Mouse (Mus musculus) natural killer cell, adult 2 months (primary cell): ENCODE data around the gene Zfp988.
"Not testable (repeated sequence)": the region's sequence is repeated elsewhere in the genome, so short reads cannot be mapped to it uniquely, and the experiment has no call there.

Experiments used
- DNase-seq, 2 experiments: peaks; one replicate each; pipeline ENCODE4 v3.0.0; 2022; ENCODE audit warnings: low spot score in 2 of 2

Zfp988 gene

DNA sequence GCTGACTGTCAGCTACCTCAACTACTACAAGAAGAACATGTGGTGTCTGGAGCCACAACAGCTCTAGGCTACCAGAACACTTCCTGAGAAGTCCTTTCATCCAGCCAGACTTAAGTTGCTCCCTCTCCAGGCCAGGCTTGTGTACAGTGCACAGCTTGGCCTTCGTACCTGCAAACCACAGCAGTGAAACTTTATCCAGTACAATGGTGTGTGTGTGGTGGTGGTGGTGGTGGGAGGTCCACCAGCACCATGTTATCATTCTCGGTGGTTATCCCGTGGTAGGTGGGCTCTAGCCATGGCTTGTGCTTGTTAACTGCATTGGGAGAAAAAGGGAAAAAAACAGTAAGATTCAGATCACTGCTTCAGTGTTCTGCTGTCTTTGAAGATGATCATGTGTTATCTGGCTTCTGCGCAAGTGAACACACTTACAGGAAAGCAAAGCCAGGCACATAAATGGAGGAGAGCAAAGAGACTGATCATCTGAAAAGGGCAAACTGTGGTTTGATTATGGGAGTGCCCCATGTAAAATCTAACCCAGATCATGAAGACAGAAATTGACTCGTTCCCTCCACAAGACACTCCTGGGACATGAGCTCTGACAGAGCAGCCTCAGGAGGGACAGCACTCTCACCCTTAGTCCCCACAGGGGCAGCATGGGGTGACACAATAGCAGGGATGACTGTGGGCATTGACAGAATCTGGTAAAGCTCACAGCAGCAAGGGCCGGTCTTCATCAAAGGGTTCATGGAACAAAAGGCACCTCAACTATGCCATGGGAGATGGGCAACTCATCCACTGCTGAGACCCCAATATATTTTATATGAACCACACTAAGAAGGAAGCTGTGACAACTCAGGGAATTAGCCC is 37.8 kb downstream of the Zfp988 start:
- not testable (repeated sequence) for DNase-seq

DNA sequence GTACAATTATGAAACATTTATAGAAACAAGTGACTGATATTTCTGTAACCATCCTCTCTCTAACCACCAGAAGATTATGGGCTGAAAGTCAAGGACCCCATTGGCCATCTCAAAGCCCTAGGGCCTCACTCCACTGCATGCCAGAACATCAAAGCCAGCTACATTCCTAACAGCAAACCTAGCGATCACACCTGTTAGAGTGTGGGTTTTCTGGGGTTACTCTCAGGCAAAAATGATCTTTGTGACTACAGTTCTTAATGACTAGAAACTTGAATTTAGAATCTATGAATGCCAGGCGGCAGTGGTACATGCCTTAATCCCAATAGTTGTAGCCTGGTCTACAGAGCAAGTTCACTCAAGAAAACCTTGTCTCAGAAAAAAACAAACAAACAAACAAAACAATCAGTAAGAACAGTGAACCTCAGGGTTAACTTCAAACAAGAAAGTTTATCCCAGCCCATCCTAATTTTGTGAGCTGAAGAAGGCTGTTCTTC is 39.6 kb downstream of the Zfp988 start:
- DNase-seq: not testable (repeated sequence)

DNA sequence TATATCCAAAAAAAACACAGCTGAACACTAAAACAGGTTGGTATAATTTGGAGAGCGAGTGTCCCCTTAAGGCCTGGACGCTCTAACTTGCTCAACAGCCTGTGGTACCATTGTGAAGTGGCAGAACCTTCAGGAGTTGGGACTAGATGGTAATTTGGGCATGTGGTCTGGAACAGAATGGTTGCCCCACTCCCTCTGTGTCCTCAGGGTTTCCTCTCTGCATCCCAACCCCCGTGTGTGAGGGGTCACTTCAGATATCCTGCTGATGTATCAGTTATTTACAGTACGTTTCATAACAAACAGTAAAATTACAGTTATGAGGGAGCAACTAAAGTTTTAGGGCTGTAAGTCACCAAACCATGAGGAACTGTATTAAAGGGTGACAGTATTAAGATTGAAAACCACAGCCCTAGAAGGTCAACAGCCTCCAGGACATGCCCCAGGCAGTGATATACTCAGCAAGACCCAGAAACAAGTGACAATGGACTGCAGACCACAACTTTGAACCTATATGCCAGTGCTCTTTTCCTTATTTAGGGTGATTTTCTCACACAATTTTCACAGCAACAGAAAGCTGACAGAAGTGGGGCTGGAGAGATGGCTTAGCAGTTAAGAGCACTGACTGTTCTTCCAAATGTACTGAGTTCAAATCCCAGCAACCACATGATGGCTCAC is 41.0 kb downstream of the Zfp988 start:
- not testable (repeated sequence) for DNase-seq

DNA sequence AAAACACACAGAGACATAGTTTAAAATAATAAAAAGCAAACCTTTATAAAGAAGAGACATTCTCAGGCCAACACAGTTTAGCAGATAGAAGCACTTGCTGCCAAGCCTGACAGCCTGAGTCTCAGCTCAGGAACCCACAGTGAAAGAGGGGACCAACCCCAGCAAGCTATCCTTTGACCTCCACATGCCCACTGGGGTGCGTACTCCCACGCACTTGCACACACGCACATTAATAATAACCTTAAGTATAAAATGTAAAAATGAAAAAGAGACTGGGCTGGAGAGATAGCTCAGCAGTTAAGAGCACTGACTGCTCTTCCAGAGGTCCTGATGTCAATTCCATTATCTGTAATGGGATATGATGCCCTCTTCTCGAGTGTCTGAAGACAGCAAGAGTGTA is 41.8 kb downstream of the Zfp988 start:
- DNase-seq: not testable (repeated sequence)

DNA sequence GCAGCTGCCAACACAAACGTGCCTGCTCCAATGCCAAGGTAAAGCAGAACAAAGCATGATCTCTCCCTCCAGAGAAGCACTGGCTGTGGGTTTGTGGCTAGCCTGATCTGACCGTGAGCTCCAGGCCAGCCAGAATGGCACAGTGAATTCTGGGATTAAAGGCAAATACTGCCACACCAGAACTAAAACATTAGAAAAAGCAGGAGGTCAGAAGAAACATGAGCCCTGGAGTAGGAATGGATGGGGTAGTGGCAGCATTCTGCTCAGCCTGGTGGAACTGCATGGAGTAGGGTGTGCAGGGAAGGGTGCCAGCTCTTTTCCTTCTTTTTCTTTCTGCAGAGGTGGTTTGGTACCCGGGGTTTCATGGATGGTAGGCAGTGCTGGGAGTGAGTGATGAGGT is 42.4 kb downstream of the Zfp988 start:
- DNase-seq: not testable (repeated sequence)

DNA sequence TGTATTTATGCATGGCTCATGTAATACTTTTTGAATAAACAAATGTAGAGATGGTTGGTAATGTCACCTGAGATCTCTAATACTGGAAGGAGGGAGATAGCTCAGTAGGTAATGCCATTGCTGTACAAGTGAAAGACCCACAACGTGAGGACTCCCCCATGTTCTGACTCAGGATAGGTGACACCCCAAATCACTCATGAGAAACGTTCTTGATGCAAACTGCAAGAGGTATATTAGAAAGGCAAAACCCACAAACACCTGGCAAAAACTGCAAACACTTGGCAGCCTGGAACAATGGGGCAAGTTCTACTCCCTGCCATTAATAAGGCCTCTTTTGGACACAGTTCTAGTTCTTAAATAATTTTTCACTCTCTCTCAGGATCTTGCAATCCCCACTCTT is 42.9 kb downstream of the Zfp988 start:
- DNase-seq: not testable (repeated sequence)

DNA sequence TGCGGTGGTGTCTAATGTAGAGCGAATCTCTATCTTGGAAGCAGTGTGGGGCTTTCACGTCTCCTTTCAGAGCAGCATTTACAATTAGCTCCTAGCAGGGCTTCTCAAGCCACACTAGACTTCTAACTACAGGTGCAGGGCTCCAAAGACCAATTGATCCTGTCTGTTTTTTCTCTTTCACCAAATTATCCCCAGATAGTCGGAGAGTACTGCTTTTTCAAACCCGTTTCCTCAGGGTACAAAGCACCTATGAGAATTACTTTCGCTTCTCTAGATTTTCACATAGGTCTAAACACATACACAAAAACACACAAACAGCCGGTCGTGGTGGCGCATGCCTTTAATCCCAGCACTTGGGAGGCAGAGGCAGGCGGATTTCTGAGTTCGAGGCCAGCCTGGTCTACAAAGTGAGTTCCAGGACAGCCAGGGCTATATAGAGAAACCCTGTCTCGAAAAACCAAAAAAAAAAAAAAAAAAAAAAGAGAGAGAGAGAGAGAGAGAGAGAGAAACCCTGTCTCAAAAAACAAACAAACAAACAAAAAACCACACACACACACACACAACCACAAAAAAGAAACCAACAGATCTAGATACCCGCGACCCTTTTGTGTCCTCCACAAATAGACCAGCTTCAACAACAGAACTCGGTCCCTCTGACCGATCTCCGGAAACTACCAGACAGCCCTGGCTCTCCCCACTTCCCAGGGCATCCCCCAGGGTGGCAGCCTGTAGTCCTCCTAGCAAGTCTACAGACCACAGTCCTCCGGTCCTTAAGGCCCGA is 43.6 kb downstream of the Zfp988 start:
- DNase-seq: not testable (repeated sequence)

DNA sequence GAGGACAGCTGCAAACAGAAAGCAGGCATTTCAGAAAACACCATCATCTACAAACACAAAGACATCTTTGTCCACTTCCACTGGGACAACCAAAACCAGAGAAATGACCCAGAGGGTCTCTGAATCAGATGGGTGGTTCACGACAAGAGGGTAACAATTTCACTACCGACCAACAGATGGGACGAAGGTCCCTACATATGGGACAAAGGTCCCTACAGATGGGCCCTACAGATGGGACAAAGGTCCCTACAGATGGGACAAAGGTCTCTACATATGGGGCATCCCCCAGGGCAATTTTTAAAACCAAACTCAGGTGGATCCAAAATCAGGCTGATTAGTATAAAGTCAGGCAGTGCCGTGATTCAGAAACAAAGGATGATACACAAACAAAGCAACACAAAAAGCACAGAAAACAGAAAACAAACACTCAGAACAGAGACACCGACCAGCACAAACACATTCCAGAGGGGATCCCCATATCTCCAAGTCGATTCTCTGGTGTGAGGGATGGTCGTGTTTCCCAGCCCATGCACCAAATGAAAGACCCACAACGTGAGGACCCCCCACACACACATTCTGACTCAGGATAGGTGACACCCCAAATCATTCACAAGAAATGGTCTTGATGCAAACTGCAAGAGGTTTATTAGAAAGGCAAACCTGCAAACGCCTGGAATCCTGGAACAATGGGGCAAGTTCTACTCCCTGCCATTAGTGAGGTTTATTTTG is 44.4 kb downstream of the Zfp988 start:
- not testable (repeated sequence) for DNase-seq

DNA sequence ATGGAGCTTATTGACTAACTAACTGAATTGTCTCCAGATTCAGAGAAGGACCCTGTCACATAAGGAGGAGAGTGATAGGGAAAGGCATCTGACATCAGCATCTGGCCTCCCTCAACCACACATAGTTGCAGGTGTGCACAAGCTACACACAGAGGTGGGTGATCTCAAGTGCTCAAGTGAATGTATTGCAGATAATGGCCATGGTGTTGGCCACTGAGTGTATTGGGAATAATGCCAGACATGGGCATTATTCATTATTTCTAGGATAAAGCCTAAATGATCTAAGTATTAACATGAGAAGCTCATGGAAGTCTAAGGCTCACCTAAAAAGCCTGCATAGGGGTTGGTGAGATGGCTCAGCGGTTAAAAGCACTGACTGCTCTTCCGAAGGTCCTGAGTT is 45.1 kb downstream of the Zfp988 start:
- not testable (repeated sequence) for DNase-seq

DNA sequence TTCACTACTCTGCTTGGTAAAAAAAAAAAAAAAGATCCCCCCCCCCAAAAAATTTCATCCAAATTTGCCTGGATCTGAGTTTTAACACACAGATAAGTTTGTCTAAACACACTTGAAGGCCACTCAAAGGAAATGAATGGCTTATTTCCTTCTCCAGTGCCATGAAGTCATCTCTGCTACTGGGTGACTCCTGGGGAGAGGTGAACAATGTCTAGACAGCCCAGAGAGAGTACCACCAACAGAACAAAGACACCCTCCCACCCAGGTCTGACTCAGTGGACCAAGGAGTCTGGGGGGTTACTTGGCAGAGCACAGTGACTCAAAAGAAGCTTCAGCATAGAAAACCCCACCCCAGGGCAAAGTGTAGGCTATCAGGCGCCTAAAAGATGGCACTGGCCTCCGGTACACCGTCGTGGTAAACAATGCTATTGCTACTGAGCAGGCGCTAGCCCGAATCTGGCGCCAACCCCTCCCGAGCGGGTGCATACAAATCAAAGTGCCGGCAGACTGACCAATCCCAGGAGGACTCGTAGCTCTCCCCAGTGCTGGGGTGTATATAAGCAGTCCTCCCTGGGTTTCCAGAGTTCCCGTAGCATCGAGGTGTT is 46.0 kb downstream of the Zfp988 start:
- DNase-seq: not testable (repeated sequence)

DNA sequence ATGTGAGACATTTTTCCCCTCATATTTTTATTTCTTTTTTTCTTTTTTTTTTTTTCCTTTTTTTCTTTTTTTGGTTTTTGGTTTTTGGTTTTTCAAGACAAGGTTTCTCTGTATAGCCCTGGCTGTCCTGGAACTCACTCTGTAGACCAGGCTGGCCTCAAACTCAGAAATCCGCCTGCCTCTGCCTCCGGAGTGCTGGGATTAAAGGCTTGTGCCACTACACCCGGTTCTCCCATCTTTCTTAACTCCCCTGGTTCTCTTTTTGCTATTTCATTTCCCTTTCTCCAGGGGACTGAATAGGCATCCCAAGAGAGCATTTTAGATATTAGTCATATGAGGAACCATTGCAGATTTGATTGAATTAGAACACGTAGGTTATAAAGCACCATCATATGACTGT is 48.2 kb downstream of the Zfp988 start:
- not testable (repeated sequence) for DNase-seq

DNA sequence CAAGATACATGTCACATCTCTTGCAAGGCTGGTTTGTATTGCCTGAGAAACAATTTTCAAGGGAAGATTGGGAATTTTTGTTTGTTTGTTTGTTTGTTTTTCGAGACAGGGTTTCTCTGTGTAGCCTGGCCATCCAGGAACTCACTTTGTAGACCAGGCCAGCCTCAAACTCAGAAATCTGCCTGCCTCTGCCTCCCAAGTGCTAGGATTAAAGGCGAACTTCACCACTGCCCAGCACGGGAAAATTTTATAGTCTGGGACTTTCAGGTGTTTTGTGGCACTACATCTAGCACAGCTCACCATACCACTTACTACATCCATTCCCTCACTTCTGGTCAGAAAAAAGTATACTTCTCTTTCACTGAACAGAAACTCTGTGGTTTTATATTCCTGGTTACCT is 50.6 kb downstream of the Zfp988 start:
- not testable (repeated sequence) for DNase-seq

DNA sequence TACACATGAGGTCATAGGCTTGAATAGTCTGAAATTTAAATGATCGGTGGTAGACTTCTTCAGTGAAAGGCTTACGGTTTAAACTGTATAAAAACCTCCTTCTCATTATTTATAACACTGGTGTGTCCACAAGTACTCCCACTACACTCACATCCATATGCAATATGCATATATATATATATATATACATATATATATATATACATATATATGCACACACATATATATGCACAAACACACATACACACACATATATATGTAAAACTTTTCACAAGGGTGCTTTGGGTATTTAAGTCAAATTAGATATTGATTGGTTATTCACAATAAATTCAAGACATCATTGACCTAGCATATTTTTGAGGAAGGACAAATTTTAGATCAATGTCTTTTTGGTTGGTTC is 51.7 kb downstream of the Zfp988 start:
- not testable (repeated sequence) for DNase-seq

DNA sequence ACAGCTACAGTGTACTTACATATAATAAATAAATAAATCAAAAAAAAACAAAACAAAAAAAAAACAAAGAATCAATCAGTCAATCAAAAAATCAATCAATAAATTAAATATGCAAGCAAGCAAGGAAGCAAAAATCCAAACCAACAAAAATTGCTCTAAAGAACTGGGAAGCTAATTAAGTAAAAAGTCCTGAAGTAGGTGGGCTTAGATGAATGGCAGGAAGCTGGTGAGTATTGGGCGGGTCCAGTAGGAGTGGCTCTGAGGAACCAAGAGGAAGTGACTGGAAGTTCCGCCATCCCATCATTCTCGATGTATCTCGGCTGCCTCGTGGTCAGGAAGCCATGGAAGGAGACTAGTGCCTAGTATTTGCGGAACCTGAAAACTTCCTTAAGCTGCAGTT is 55.5 kb downstream of the Zfp988 start, which contains the start of gene Zfp978:
TSS of gene Zfp978 (plus strand) at position 301 of the 400 bp plus-strand sequence.
- not testable (repeated sequence) for DNase-seq

DNA sequence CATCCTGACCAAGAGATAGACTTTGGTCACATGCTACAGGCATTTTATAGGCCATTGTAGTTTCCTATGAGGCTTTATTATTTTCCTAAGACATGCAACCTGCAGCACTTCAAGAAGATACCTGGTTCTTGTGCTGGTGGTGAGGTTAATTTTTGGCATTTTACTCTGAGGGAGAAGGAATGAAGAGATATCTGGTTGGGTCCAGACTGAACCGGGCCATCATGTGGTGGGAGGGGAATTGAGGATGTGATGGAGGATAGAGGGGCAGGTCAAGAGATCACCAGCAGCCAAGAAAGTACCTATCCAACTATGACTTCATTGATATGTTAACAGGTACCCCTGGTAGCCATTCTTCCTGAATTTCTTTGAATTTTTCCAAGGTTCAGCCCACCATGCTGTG is 56.4 kb downstream of the Zfp988 start:
- not testable (repeated sequence) for DNase-seq

DNA sequence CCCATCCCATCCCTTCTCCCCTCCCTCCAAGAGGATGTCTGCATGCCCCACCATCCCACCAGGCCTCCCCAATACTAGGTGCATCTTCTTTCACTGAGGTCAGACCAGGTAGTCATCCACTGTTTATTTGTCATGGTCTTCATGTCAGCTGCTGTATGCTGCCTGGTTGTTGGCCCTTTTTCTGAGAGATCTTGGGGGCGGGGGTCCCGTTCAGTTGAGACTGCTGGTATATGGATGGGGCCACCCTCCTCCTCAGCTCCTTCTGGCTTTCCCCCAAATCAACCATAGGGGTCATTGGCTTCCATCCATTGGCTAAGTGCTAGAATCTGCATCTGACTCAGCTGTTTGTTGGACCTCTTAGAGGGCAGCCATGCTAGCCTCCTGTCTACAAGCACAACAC is 64.1 kb downstream of the Zfp988 start:
- DNase-seq: not testable (repeated sequence)

DNA sequence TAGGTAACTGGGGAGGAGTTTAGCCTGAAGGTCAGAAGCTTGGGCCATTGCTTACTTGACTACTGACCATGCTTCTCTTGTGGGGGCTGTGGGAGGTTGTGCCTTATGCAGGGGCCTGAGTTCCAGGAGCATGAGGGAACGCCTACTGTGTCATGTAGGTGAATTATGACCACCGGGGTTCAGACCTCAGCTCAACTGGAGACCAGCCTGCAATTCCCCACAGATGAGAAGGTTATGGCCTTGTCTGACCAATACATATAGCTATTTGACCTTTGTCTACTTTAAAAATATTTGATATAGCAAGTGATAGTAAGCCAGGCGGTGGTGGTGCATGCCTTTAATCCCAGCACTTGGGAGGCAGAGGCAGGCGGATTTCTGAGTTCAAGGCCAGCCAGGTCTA is 77.7 kb downstream of the Zfp988 start:
- DNase-seq: not testable (repeated sequence)
